Mouse (Mus musculus): ENCODE measurements around the gene Acly. TPM values are rescaled to one million over a fixed set of nuclear protein-coding genes. Genes with fewer than 3 reads are reported as not detected.
A peak's percentile ranks its signal among the peaks of the same experiment; 100 is the strongest.

Acly gene
- polyA plus RNA-seq, 1 experiment from 2014 or later = 76.6 TPM

GRCm38 (mm10) chr11:100493771-100494170, 34.0 kb downstream of the Acly start:
- Histone ChIP-seq H3K9ac (ENCODE audit: low read depth, low read length) (no peak overlapping the region), H3K27me3 (ENCODE audit: control insufficient read depth, insufficient read depth, low read length) (no peaks in the 10 kb centered on the region), H3K4me2 (no peak overlapping the region), H3K9me3 (replicated peaks; ENCODE audit: control insufficient read depth, low read length) (no peaks in the 10 kb centered on the region), H3K27ac (ENCODE audit: low read depth, low read length) (no peak overlapping the region), H3K36me3 (ENCODE audit: control insufficient read depth, insufficient read depth, low read length) (peaks cover 66% of the 10 kb centered on the region), H3K4me3 (ENCODE audit: low read depth, low read length) (no peak overlapping the region), H3K4me1 (ENCODE audit: control insufficient read depth, insufficient read depth, low read length) (no peaks in the 10 kb centered on the region)
- 93% methylated on average over 12 of the region's 12 CpGs for WGBS (ENCODE audit: insufficient replicate concordance)
- ATAC-seq (replicated peaks; ENCODE audit: insufficient number of reproducible peaks, low FRiP score, low TSS enrichment) = no peak

GRCm38 (mm10) chr11:100490951-100491350, 36.8 kb downstream of the Acly start:
- H3K36me3 ChIP-seq (ENCODE audit: control insufficient read depth, insufficient read depth, low read length) = peaks cover 45% of the 10 kb centered on the region
- no peak overlapping the region for H3K4me2 ChIP-seq
- no peak overlapping the region for H3K4me3 ChIP-seq (ENCODE audit: low read depth, low read length)
- no peaks in the 10 kb centered on the region for H3K4me1 ChIP-seq (ENCODE audit: control insufficient read depth, insufficient read depth, low read length)
- H3K27ac ChIP-seq (ENCODE audit: low read depth, low read length) = no peak overlapping the region
- no peaks in the 10 kb centered on the region for H3K27me3 ChIP-seq (ENCODE audit: control insufficient read depth, insufficient read depth, low read length)
- no peak for ATAC-seq (replicated peaks; ENCODE audit: insufficient number of reproducible peaks, low FRiP score, low TSS enrichment)
- no peaks in the 10 kb centered on the region for H3K9me3 ChIP-seq (replicated peaks; ENCODE audit: control insufficient read depth, low read length)
- H3K9ac ChIP-seq (ENCODE audit: low read depth, low read length) = no peak overlapping the region
- WGBS (ENCODE audit: insufficient replicate concordance) = 90% methylated on average over 6 of the region's 6 CpGs

- no peak overlapping the region for H3K27ac ChIP-seq (ENCODE audit: low read depth, low read length)
- no peak overlapping the region for H3K4me2 ChIP-seq
- 88% methylated on average over 8 of the region's 8 CpGs for WGBS (ENCODE audit: insufficient replicate concordance)
- peaks cover 34% of the 10 kb centered on the region for H3K36me3 ChIP-seq (ENCODE audit: control insufficient read depth, insufficient read depth, low read length)
- no peaks in the 10 kb centered on the region for H3K27me3 ChIP-seq (ENCODE audit: control insufficient read depth, insufficient read depth, low read length)
- H3K4me1 ChIP-seq (ENCODE audit: control insufficient read depth, insufficient read depth, low read length) = no peaks in the 10 kb centered on the region
- no peak for ATAC-seq (replicated peaks; ENCODE audit: insufficient number of reproducible peaks, low FRiP score, low TSS enrichment)
- no peak overlapping the region for H3K9ac ChIP-seq (ENCODE audit: low read depth, low read length)
- H3K9me3 ChIP-seq (replicated peaks; ENCODE audit: control insufficient read depth, low read length) = no peaks in the 10 kb centered on the region
- no peak overlapping the region for H3K4me3 ChIP-seq (ENCODE audit: low read depth, low read length)
Observed at GRCm38 (mm10) chr11:100485801-100486538, 41.8 kb downstream of the Acly start.

- Histone ChIP-seq H3K36me3 (ENCODE audit: control insufficient read depth, insufficient read depth, low read length) (peaks cover 34% of the 10 kb centered on the region), H3K9me3 (replicated peaks; ENCODE audit: control insufficient read depth, low read length) (no peaks in the 10 kb centered on the region), H3K9ac (ENCODE audit: low read depth, low read length) (no peak overlapping the region), H3K27ac (ENCODE audit: low read depth, low read length) (no peak overlapping the region), H3K27me3 (ENCODE audit: control insufficient read depth, insufficient read depth, low read length) (no peaks in the 10 kb centered on the region), H3K4me2 (no peak overlapping the region), H3K4me3 (ENCODE audit: low read depth, low read length) (no peak overlapping the region), H3K4me1 (ENCODE audit: control insufficient read depth, insufficient read depth, low read length) (no peaks in the 10 kb centered on the region)
- no peak for ATAC-seq (replicated peaks; ENCODE audit: insufficient number of reproducible peaks, low FRiP score, low TSS enrichment)
- WGBS (ENCODE audit: insufficient replicate concordance) = 94% methylated on average over 3 of the region's 3 CpGs
Observed at GRCm38 (mm10) chr11:100484461-100484860, 43.3 kb downstream of the Acly start.

- Histone ChIP-seq H3K4me2 (no peak overlapping the region), H3K4me1 (ENCODE audit: control insufficient read depth, insufficient read depth, low read length) (no peaks in the 10 kb centered on the region), H3K9me3 (replicated peaks; ENCODE audit: control insufficient read depth, low read length) (no peaks in the 10 kb centered on the region), H3K4me3 (ENCODE audit: low read depth, low read length) (no peak overlapping the region), H3K27ac (ENCODE audit: low read depth, low read length) (no peak overlapping the region), H3K27me3 (ENCODE audit: control insufficient read depth, insufficient read depth, low read length) (no peaks in the 10 kb centered on the region), H3K36me3 (ENCODE audit: control insufficient read depth, insufficient read depth, low read length) (peaks cover 31% of the 10 kb centered on the region), H3K9ac (ENCODE audit: low read depth, low read length) (no peak overlapping the region)
- ATAC-seq (replicated peaks; ENCODE audit: insufficient number of reproducible peaks, low FRiP score, low TSS enrichment) = no peak
- WGBS (ENCODE audit: insufficient replicate concordance) = 58% methylated on average over 7 of the region's 7 CpGs
Observed at GRCm38 (mm10) chr11:100479152-100479551, 48.6 kb downstream of the Acly start.

GRCm38 (mm10) chr11:100476281-100476680, 51.5 kb downstream of the Acly start:
- H3K9me3 ChIP-seq (replicated peaks; ENCODE audit: control insufficient read depth, low read length) = no peaks in the 10 kb centered on the region
- H3K4me3 ChIP-seq (ENCODE audit: low read depth, low read length) = no peak overlapping the region
- no peaks in the 10 kb centered on the region for H3K27me3 ChIP-seq (ENCODE audit: control insufficient read depth, insufficient read depth, low read length)
- peaks cover 12% of the 10 kb centered on the region for H3K36me3 ChIP-seq (ENCODE audit: control insufficient read depth, insufficient read depth, low read length)
- H3K9ac ChIP-seq (ENCODE audit: low read depth, low read length) = no peak overlapping the region
- H3K4me1 ChIP-seq (ENCODE audit: control insufficient read depth, insufficient read depth, low read length) = peaks cover 4% of the 10 kb centered on the region; the same call in 1 of the 2 replicates
- WGBS (ENCODE audit: insufficient replicate concordance) = 83% methylated on average over 5 of the region's 5 CpGs
- H3K4me2 ChIP-seq = no peak overlapping the region
- H3K27ac ChIP-seq (ENCODE audit: low read depth, low read length) = no peak overlapping the region
- ATAC-seq (replicated peaks; ENCODE audit: insufficient number of reproducible peaks, low FRiP score, low TSS enrichment) = no peak

- Histone ChIP-seq H3K4me1 (ENCODE audit: control insufficient read depth, insufficient read depth, low read length) (peaks cover 17% of the 10 kb centered on the region), H3K4me3 (ENCODE audit: low read depth, low read length) (peak overlapping the region; percentile 97), H3K27ac (ENCODE audit: low read depth, low read length) (no peak overlapping the region), H3K36me3 (ENCODE audit: control insufficient read depth, insufficient read depth, low read length) (peaks cover 5% of the 10 kb centered on the region; the same call in 1 of the 2 replicates), H3K27me3 (ENCODE audit: control insufficient read depth, insufficient read depth, low read length) (no peaks in the 10 kb centered on the region), H3K9me3 (replicated peaks; ENCODE audit: control insufficient read depth, low read length) (no peaks in the 10 kb centered on the region), H3K9ac (ENCODE audit: low read depth, low read length) (peak overlapping the region; percentile 49; the same call in 1 of the 2 replicates), H3K4me2 (peak overlapping the region; percentile 97; the same call in 1 of the 2 replicates)
- 29% methylated on average over 5 of the region's 5 CpGs for WGBS (ENCODE audit: insufficient replicate concordance)
- no peak for ATAC-seq (replicated peaks; ENCODE audit: insufficient number of reproducible peaks, low FRiP score, low TSS enrichment)
Observed at GRCm38 (mm10) chr11:100472935-100473295, 54.9 kb downstream of the Acly start.

GRCm38 (mm10) chr11:100472197-100472934, 55.4 kb downstream of the Acly start, which contains the start of gene Klhl11:
Gene Klhl11 (minus strand): TSS chr11:100472741.
- WGBS (ENCODE audit: insufficient replicate concordance) = under 1% methylated on average over 83 of the region's 83 CpGs

More at GRCm38 (mm10) chr11:100472197-100472934, 55.4 kb downstream of the Acly start, which contains the start of gene Klhl11:
- Histone ChIP-seq H3K4me2 (peak within 1 kb of the TSS; percentile 97), H3K4me1 (ENCODE audit: control insufficient read depth, insufficient read depth, low read length) (peaks cover 17% of the 10 kb centered on the region), H3K4me3 (ENCODE audit: low read depth, low read length) (peak within 1 kb of the TSS; percentile 97), H3K36me3 (ENCODE audit: control insufficient read depth, insufficient read depth, low read length) (peaks cover 5% of the 10 kb centered on the region; the same call in 1 of the 2 replicates), H3K27me3 (ENCODE audit: control insufficient read depth, insufficient read depth, low read length) (no peaks in the 10 kb centered on the region), H3K9ac (ENCODE audit: low read depth, low read length) (peak within 1 kb of the TSS; percentile 94), H3K9me3 (replicated peaks; ENCODE audit: control insufficient read depth, low read length) (no peaks in the 10 kb centered on the region), H3K27ac (ENCODE audit: low read depth, low read length) (peak within 1 kb of the TSS; percentile 38)
- ATAC-seq (replicated peaks; ENCODE audit: insufficient number of reproducible peaks, low FRiP score, low TSS enrichment) = peak; percentile 82
